Mouse (Mus musculus): ENCODE measurements at regions not wholly inside any gene's neighbourhood (a gene's known extent, or its start where the extent isn't known, plus 50 kb on each side); places are given as distances from the start of the nearest gene placed in this dataset.
"Not testable (repeated sequence)": the region's sequence is repeated elsewhere in the genome, so short reads cannot be mapped to it uniquely, and the experiment has no call there.

GRCm38 (mm10) chr5:134046086-134046485 is 53.4 kb upstream of the Castor2 start:
- Histone ChIP-seq H3K27ac (replicated peaks; ENCODE audit: low read depth, low read length) (no peak overlapping the region), H3K9ac (ENCODE audit: low read length) (no peak overlapping the region), H3K27me3 (ENCODE audit: control insufficient read depth, insufficient read depth, low read length) (no peaks in the 10 kb centered on the region), H3K9me3 (ENCODE audit: control insufficient read depth, low read length) (no peaks in the 10 kb centered on the region; the same call in 1 of the 2 replicates), H3K4me3 (ENCODE audit: low read depth, low read length) (no peak overlapping the region), H3K4me1 (ENCODE audit: control insufficient read depth, insufficient read depth, low read length) (0 out of 2 replicates have a peak, but pooled peaks cover 4% of the 10 kb centered on the region), H3K36me3 (ENCODE audit: control insufficient read depth, insufficient read depth, low read length) (no peaks in the 10 kb centered on the region), H3K4me2 (ENCODE audit: low read depth, severe bottlenecking) (no peak overlapping the region)
- WGBS = 84% methylated on average over 6 of the region's 6 CpGs
- no peak for ATAC-seq (ENCODE audit: insufficient number of reproducible peaks, low FRiP score, low TSS enrichment, low read depth)
- no peak for DNase-seq (ENCODE audit: low spot score)

GRCm38 (mm10) chr5:134042938-134043337 is 56.6 kb upstream of the Castor2 start:
- not testable (repeated sequence) for H3K27ac ChIP-seq (replicated peaks; ENCODE audit: low read depth, low read length); H3K4me2 ChIP-seq (ENCODE audit: low read depth, severe bottlenecking); H3K36me3 ChIP-seq (ENCODE audit: control insufficient read depth, insufficient read depth, low read length); H3K4me3 ChIP-seq (ENCODE audit: low read depth, low read length); ATAC-seq (ENCODE audit: insufficient number of reproducible peaks, low FRiP score, low TSS enrichment, low read depth); H3K9ac ChIP-seq (ENCODE audit: low read length); H3K4me1 ChIP-seq (ENCODE audit: control insufficient read depth, insufficient read depth, low read length); H3K9me3 ChIP-seq (ENCODE audit: control insufficient read depth, low read length); H3K27me3 ChIP-seq (ENCODE audit: control insufficient read depth, insufficient read depth, low read length); DNase-seq (ENCODE audit: low spot score)
- 82% methylated on average over 1 of the region's 2 CpGs for WGBS

- DNase-seq (ENCODE audit: low spot score) = no peak
- Histone ChIP-seq H3K4me1 (ENCODE audit: control insufficient read depth, insufficient read depth, low read length) (no peaks in the 10 kb centered on the region), H3K27me3 (ENCODE audit: control insufficient read depth, insufficient read depth, low read length) (no peaks in the 10 kb centered on the region), H3K9ac (ENCODE audit: low read length) (no peak overlapping the region), H3K27ac (replicated peaks; ENCODE audit: low read depth, low read length) (no peak overlapping the region), H3K9me3 (ENCODE audit: control insufficient read depth, low read length) (no peaks in the 10 kb centered on the region), H3K36me3 (ENCODE audit: control insufficient read depth, insufficient read depth, low read length) (no peaks in the 10 kb centered on the region), H3K4me2 (ENCODE audit: low read depth, severe bottlenecking) (no peak overlapping the region), H3K4me3 (ENCODE audit: low read depth, low read length) (no peak overlapping the region)
- no peak for ATAC-seq (ENCODE audit: insufficient number of reproducible peaks, low FRiP score, low TSS enrichment, low read depth)
- 48% methylated on average over 11 of the region's 11 CpGs for WGBS
Measured at GRCm38 (mm10) chr5:134027316-134027966, 72.1 kb upstream of the Castor2 start.

GRCm38 (mm10) chr5:134019651-134020432 is 79.7 kb upstream of the Castor2 start:
- ATAC-seq (ENCODE audit: insufficient number of reproducible peaks, low FRiP score, low TSS enrichment, low read depth) = no peak
- no peak overlapping the region for H3K4me3 ChIP-seq (ENCODE audit: low read depth, low read length)
- DNase-seq (ENCODE audit: low spot score) = no peak

GRCm38 (mm10) chr5:134014257-134015163 is 85.0 kb upstream of the Castor2 start:
- DNase-seq (ENCODE audit: low spot score) (peak; percentile 90), ATAC-seq (ENCODE audit: insufficient number of reproducible peaks, low FRiP score, low TSS enrichment, low read depth) (peak; percentile 83)
- 14% methylated on average over 13 of the region's 13 CpGs for WGBS
- Histone ChIP-seq H3K4me1 (ENCODE audit: control insufficient read depth, insufficient read depth, low read length) (peaks cover 13% of the 10 kb centered on the region; the same call in 1 of the 2 replicates), H3K36me3 (ENCODE audit: control insufficient read depth, insufficient read depth, low read length) (no peaks in the 10 kb centered on the region), H3K4me3 (ENCODE audit: low read depth, low read length) (no peak overlapping the region), H3K27ac (replicated peaks; ENCODE audit: low read depth, low read length) (peak overlapping the region; percentile 76), H3K9me3 (ENCODE audit: control insufficient read depth, low read length) (no peaks in the 10 kb centered on the region; the same call in 1 of the 2 replicates), H3K27me3 (ENCODE audit: control insufficient read depth, insufficient read depth, low read length) (no peaks in the 10 kb centered on the region), H3K9ac (ENCODE audit: low read length) (no peak overlapping the region), H3K4me2 (ENCODE audit: low read depth, severe bottlenecking) (no peak overlapping the region)

More at GRCm38 (mm10) chr5:134019651-134020432, 79.7 kb upstream of the Castor2 start:
- Histone ChIP-seq H3K27ac (replicated peaks; ENCODE audit: low read depth, low read length) (no peak overlapping the region), H3K9me3 (ENCODE audit: control insufficient read depth, low read length) (no peaks in the 10 kb centered on the region; the same call in 1 of the 2 replicates), H3K36me3 (ENCODE audit: control insufficient read depth, insufficient read depth, low read length) (no peaks in the 10 kb centered on the region), H3K9ac (ENCODE audit: low read length) (no peak overlapping the region), H3K27me3 (ENCODE audit: control insufficient read depth, insufficient read depth, low read length) (no peaks in the 10 kb centered on the region), H3K4me1 (ENCODE audit: control insufficient read depth, insufficient read depth, low read length) (peaks cover under 1% of the 10 kb centered on the region; the same call in 1 of the 2 replicates), H3K4me2 (ENCODE audit: low read depth, severe bottlenecking) (no peak overlapping the region)
- WGBS = 77% methylated on average over 13 of the region's 13 CpGs

GRCm38 (mm10) chr5:134013206-134013605 is 86.3 kb upstream of the Castor2 start:
- Histone ChIP-seq H3K36me3 (ENCODE audit: control insufficient read depth, insufficient read depth, low read length) (no peaks in the 10 kb centered on the region), H3K27me3 (ENCODE audit: control insufficient read depth, insufficient read depth, low read length) (no peaks in the 10 kb centered on the region), H3K9me3 (ENCODE audit: control insufficient read depth, low read length) (no peaks in the 10 kb centered on the region; the same call in 1 of the 2 replicates), H3K4me2 (ENCODE audit: low read depth, severe bottlenecking) (no peak overlapping the region), H3K4me3 (ENCODE audit: low read depth, low read length) (no peak overlapping the region), H3K27ac (replicated peaks; ENCODE audit: low read depth, low read length) (no peak overlapping the region), H3K9ac (ENCODE audit: low read length) (no peak overlapping the region), H3K4me1 (ENCODE audit: control insufficient read depth, insufficient read depth, low read length) (peaks cover 17% of the 10 kb centered on the region; the same call in 1 of the 2 replicates)
- DNase-seq (ENCODE audit: low spot score) (no peak), ATAC-seq (ENCODE audit: insufficient number of reproducible peaks, low FRiP score, low TSS enrichment, low read depth) (no peak)
- 79% methylated on average over 8 of the region's 8 CpGs for WGBS

- peak; percentile 56 for DNase-seq (ENCODE audit: low spot score)
- H3K4me1 ChIP-seq (ENCODE audit: control insufficient read depth, insufficient read depth, low read length) = peaks cover 16% of the 10 kb centered on the region; the same call in 1 of the 2 replicates
- H3K9me3 ChIP-seq (ENCODE audit: control insufficient read depth, low read length) = no peaks in the 10 kb centered on the region
- ATAC-seq (ENCODE audit: insufficient number of reproducible peaks, low FRiP score, low TSS enrichment, low read depth) = no peak
- H3K4me2 ChIP-seq (ENCODE audit: low read depth, severe bottlenecking) = no peak overlapping the region
- no peaks in the 10 kb centered on the region for H3K27me3 ChIP-seq (ENCODE audit: control insufficient read depth, insufficient read depth, low read length)
- no peak overlapping the region for H3K27ac ChIP-seq (replicated peaks; ENCODE audit: low read depth, low read length)
- H3K36me3 ChIP-seq (ENCODE audit: control insufficient read depth, insufficient read depth, low read length) = no peaks in the 10 kb centered on the region
- WGBS = 55% methylated on average over 14 of the region's 14 CpGs
- H3K9ac ChIP-seq (ENCODE audit: low read length) = no peak overlapping the region
- no peak overlapping the region for H3K4me3 ChIP-seq (ENCODE audit: low read depth, low read length)
Measured at GRCm38 (mm10) chr5:134009843-134010242, 89.7 kb upstream of the Castor2 start.
